Mouse (Mus musculus) liver, embryonic 12.5 days (tissue): ENCODE measurements at regions not wholly inside any gene's neighbourhood (a gene's known extent, or its start where the extent isn't known, plus 50 kb on each side); places are given as distances from the start of the nearest gene placed in this dataset.
A peak's percentile ranks its signal among the peaks of the same experiment; 100 is the strongest.

Source experiments
- ATAC-seq: fragments of 200-750 bp; cut with Nextera tagmentation; 2 replicates; pipeline ENCODE4 v1.8.0; 2017; ENCODE audit warnings: moderate number of reproducible peaks, mild to moderate bottlenecking, moderate library complexity
- H3K27ac ChIP-seq: fragments of 300-500 bp; sonication (generic); 2 replicates; pipeline ENCODE4 v1.5.1; 2016; ENCODE audit warnings: mild to moderate bottlenecking
- H3K27me3 ChIP-seq: fragments of 300-500 bp; sonication (generic); replicated peaks from 2 replicates; pipeline ENCODE4 v1.6.1; 2016; ENCODE audit warnings: mild to moderate bottlenecking, moderate library complexity
- H3K36me3 ChIP-seq: fragments of 300-500 bp; sonication (generic); 2 replicates; pipeline ENCODE4 v1.6.1; 2016; ENCODE audit warnings: mild to moderate bottlenecking, moderate library complexity
- H3K4me1 ChIP-seq: fragments of 300-500 bp; sonication (generic); 2 replicates; pipeline ENCODE4 v1.6.1; 2016
- H3K4me2 ChIP-seq: fragments of 300-500 bp; sonication (generic); 2 replicates; pipeline ENCODE4 v1.6.1; 2016; ENCODE audit warnings: mild to moderate bottlenecking, moderate library complexity
- H3K4me3 ChIP-seq: fragments of 300-500 bp; sonication (generic); 2 replicates; pipeline ENCODE4 v1.5.1; 2016; ENCODE audit warnings: mild to moderate bottlenecking, moderate library complexity
- H3K9ac ChIP-seq: fragments of 300-500 bp; sonication (generic); 2 replicates; pipeline ENCODE4 v1.6.1; 2016; ENCODE audit warnings: mild to moderate bottlenecking, moderate library complexity
- H3K9me3 ChIP-seq: fragments of 300-500 bp; sonication (generic); replicated peaks from 2 replicates; pipeline ENCODE4 v1.6.1; 2016; ENCODE audit warnings: mild to moderate bottlenecking, moderate library complexity
- WGBS: fragments of 180-500 bp; shearing (Covaris S2); methylation state at CpG from one replicate; pipeline ENCODE4 v1.1.7; 2016; ENCODE audit not compliant: insufficient replicate concordance; 5-methylcytosine and 5-hydroxymethylcytosine counted together

- no peak for ATAC-seq
- Histone ChIP-seq H3K4me3 (no peak overlapping the region), H3K4me1 (no peaks in the 10 kb centered on the region), H3K36me3 (no peaks in the 10 kb centered on the region), H3K4me2 (no peak overlapping the region), H3K27ac (no peak overlapping the region), H3K9me3 (no peaks in the 10 kb centered on the region), H3K9ac (no peak overlapping the region), H3K27me3 (no peaks in the 10 kb centered on the region)
- 53% methylated on average over 1 of the region's 1 CpGs for WGBS
Measured at GRCm38 (mm10) chr8:8244599-8244998, 416.4 kb downstream of the Efnb2 start.

GRCm38 (mm10) chr8:8241755-8242501 lies 419.1 kb downstream of the Efnb2 start:
- Histone ChIP-seq H3K36me3 (no peaks in the 10 kb centered on the region), H3K4me2 (no peak overlapping the region), H3K27me3 (no peaks in the 10 kb centered on the region), H3K4me3 (no peak overlapping the region), H3K27ac (no peak overlapping the region), H3K9ac (no peak overlapping the region), H3K9me3 (no peaks in the 10 kb centered on the region), H3K4me1 (no peaks in the 10 kb centered on the region)
- WGBS = 41% methylated on average over 3 of the region's 3 CpGs
- no peak for ATAC-seq

GRCm38 (mm10) chr8:8241051-8241688 lies 419.9 kb downstream of the Efnb2 start:
- Histone ChIP-seq H3K4me1 (no peaks in the 10 kb centered on the region), H3K9me3 (no peaks in the 10 kb centered on the region), H3K9ac (no peak overlapping the region), H3K27me3 (no peaks in the 10 kb centered on the region), H3K4me3 (no peak overlapping the region), H3K36me3 (no peaks in the 10 kb centered on the region), H3K27ac (no peak overlapping the region), H3K4me2 (no peak overlapping the region)
- WGBS = 72% methylated on average over 9 of the region's 9 CpGs
- ATAC-seq = no peak

- Histone ChIP-seq H3K36me3 (no peaks in the 10 kb centered on the region), H3K4me3 (no peak overlapping the region), H3K4me1 (no peaks in the 10 kb centered on the region), H3K4me2 (0 out of 2 replicates have a peak overlapping the region, but pooled peaks have one; percentile 17), H3K27ac (no peak overlapping the region), H3K9me3 (no peaks in the 10 kb centered on the region), H3K9ac (no peak overlapping the region), H3K27me3 (no peaks in the 10 kb centered on the region)
- WGBS = 15% methylated on average over 12 of the region's 12 CpGs
- ATAC-seq = no peak
Measured at GRCm38 (mm10) chr8:8239489-8239888, 421.6 kb downstream of the Efnb2 start.

GRCm38 (mm10) chr8:8238051-8238450 lies 423.0 kb downstream of the Efnb2 start:
- H3K27ac ChIP-seq = no peak overlapping the region
- WGBS = 56% methylated on average over 6 of the region's 6 CpGs
- no peaks in the 10 kb centered on the region for H3K4me1 ChIP-seq
- H3K36me3 ChIP-seq = no peaks in the 10 kb centered on the region
- no peaks in the 10 kb centered on the region for H3K9me3 ChIP-seq
- no peak overlapping the region for H3K4me3 ChIP-seq
- H3K4me2 ChIP-seq = no peak overlapping the region
- H3K9ac ChIP-seq = no peak overlapping the region
- no peaks in the 10 kb centered on the region for H3K27me3 ChIP-seq
- no peak for ATAC-seq

GRCm38 (mm10) chr8:8233616-8234015 lies 427.4 kb downstream of the Efnb2 start:
- no peaks in the 10 kb centered on the region for H3K4me1 ChIP-seq
- ATAC-seq = no peak
- H3K4me3 ChIP-seq = no peak overlapping the region
- no peak overlapping the region for H3K27ac ChIP-seq
- no peak overlapping the region for H3K4me2 ChIP-seq
- no peak overlapping the region for H3K9ac ChIP-seq
- no peaks in the 10 kb centered on the region for H3K9me3 ChIP-seq
- WGBS = 69% methylated on average over 3 of the region's 3 CpGs
- no peaks in the 10 kb centered on the region for H3K36me3 ChIP-seq
- H3K27me3 ChIP-seq = no peaks in the 10 kb centered on the region

GRCm38 (mm10) chr8:8233156-8233555 lies 427.9 kb downstream of the Efnb2 start:
- no peak overlapping the region for H3K4me2 ChIP-seq
- H3K9ac ChIP-seq = no peak overlapping the region
- no peaks in the 10 kb centered on the region for H3K36me3 ChIP-seq
- no peak overlapping the region for H3K27ac ChIP-seq
- H3K9me3 ChIP-seq = no peaks in the 10 kb centered on the region
- WGBS = 80% methylated on average over 4 of the region's 4 CpGs
- no peaks in the 10 kb centered on the region for H3K27me3 ChIP-seq
- no peaks in the 10 kb centered on the region for H3K4me1 ChIP-seq
- ATAC-seq = no peak
- no peak overlapping the region for H3K4me3 ChIP-seq

- Histone ChIP-seq H3K4me3 (no peak overlapping the region), H3K27me3 (no peaks in the 10 kb centered on the region), H3K9ac (no peak overlapping the region), H3K27ac (no peak overlapping the region), H3K4me1 (no peaks in the 10 kb centered on the region), H3K9me3 (no peaks in the 10 kb centered on the region), H3K4me2 (no peak overlapping the region), H3K36me3 (no peaks in the 10 kb centered on the region)
- ATAC-seq = no peak
- 77% methylated on average over 13 of the region's 13 CpGs for WGBS
Measured at GRCm38 (mm10) chr8:8231996-8232632, 428.9 kb downstream of the Efnb2 start.

- H3K27ac ChIP-seq = no peak overlapping the region
- no peak overlapping the region for H3K9ac ChIP-seq
- no peak for ATAC-seq
- no peaks in the 10 kb centered on the region for H3K36me3 ChIP-seq
- WGBS = 61% methylated on average over 6 of the region's 6 CpGs
- H3K4me1 ChIP-seq = no peaks in the 10 kb centered on the region
- no peak overlapping the region for H3K4me2 ChIP-seq
- no peaks in the 10 kb centered on the region for H3K9me3 ChIP-seq
- H3K27me3 ChIP-seq = no peaks in the 10 kb centered on the region
- H3K4me3 ChIP-seq = no peak overlapping the region
Measured at GRCm38 (mm10) chr8:8231308-8231985, 429.6 kb downstream of the Efnb2 start.

GRCm38 (mm10) chr8:8225994-8226393 lies 435.0 kb downstream of the Efnb2 start:
- Histone ChIP-seq H3K9ac (no peak overlapping the region), H3K36me3 (no peaks in the 10 kb centered on the region), H3K4me3 (no peak overlapping the region), H3K4me2 (no peak overlapping the region), H3K27ac (no peak overlapping the region), H3K4me1 (no peaks in the 10 kb centered on the region), H3K27me3 (no peaks in the 10 kb centered on the region), H3K9me3 (no peaks in the 10 kb centered on the region)
- no peak for ATAC-seq
- 44% methylated on average over 2 of the region's 2 CpGs for WGBS

GRCm38 (mm10) chr8:8225175-8225830 lies 435.7 kb downstream of the Efnb2 start:
- WGBS = 40% methylated on average over 2 of the region's 2 CpGs

More at GRCm38 (mm10) chr8:8225175-8225830, 435.7 kb downstream of the Efnb2 start:
- H3K9ac ChIP-seq = no peak overlapping the region
- H3K4me3 ChIP-seq = no peak overlapping the region
- H3K4me1 ChIP-seq = no peaks in the 10 kb centered on the region
- H3K36me3 ChIP-seq = no peaks in the 10 kb centered on the region
- no peaks in the 10 kb centered on the region for H3K27me3 ChIP-seq
- no peaks in the 10 kb centered on the region for H3K9me3 ChIP-seq
- H3K4me2 ChIP-seq = no peak overlapping the region
- no peak for ATAC-seq
- H3K27ac ChIP-seq = no peak overlapping the region
